Comparison of ENCODE assay signal across 8 mouse cellular contexts in genomic region chr7:130215348-130216252, GRCm38 (mm10).
DNase-seq lines count a peak whose midpoint lies in the region; ATAC-seq and TF ChIP-seq lines count a peak whose summit lies in the region.

No protein-coding gene starts in this region.

- H3K27me3 ChIP-seq in ES-Bruce4 (ENCODE audit: control insufficient read depth, insufficient read depth, low read length, poor library complexity, severe bottlenecking): no peaks in the 10 kb centered on the region
- no peaks in the 10 kb centered on the region for H3K27me3 ChIP-seq in heart, embryonic 14.5 days (ENCODE audit: control insufficient read depth, insufficient read depth, low read length)
- H3K27me3 ChIP-seq in midbrain, postnatal 0 days (ENCODE audit: insufficient read depth, low read length): no peaks in the 10 kb centered on the region; the same call in 1 of the 2 replicates

- DNase-seq in adrenal gland, adult 8-10 months: peak; percentile 83
- DNase-seq in fat pad, adult 2 months (ENCODE audit: extremely low read depth, low read depth, low spot score): peak; percentile 85
- peak; percentile 49 for DNase-seq in left cerebral cortex, adult 11 months (ENCODE audit: low spot score)
- peak; percentile 72 for DNase-seq in midbrain, postnatal 0 days (ENCODE audit: low spot score)
- DNase-seq in liver: no peak

- no peaks in the 10 kb centered on the region for H3K36me3 ChIP-seq in ES-Bruce4 (ENCODE audit: control insufficient read depth, insufficient read depth, low read length, poor library complexity, severe bottlenecking)
- no peaks in the 10 kb centered on the region for H3K36me3 ChIP-seq in heart, embryonic 14.5 days (ENCODE audit: control insufficient read depth, insufficient read depth, low read length)
- H3K36me3 ChIP-seq in midbrain, postnatal 0 days (ENCODE audit: insufficient read depth, low read length): 0 out of 2 replicates have a peak, but pooled peaks cover 2% of the 10 kb centered on the region

- no peak overlapping the region for H3K4me2 ChIP-seq in heart, embryonic 14.5 days (ENCODE audit: low read length)
- H3K4me2 ChIP-seq in midbrain, postnatal 0 days (ENCODE audit: low read depth, low read length, poor library complexity, severe bottlenecking): no peak overlapping the region

- no peaks in the 10 kb centered on the region for H3K9me3 ChIP-seq in ES-Bruce4 (replicated peaks; ENCODE audit: control insufficient read depth, insufficient read depth, low read length, poor library complexity, severe bottlenecking)
- no peaks in the 10 kb centered on the region for H3K9me3 ChIP-seq in heart, embryonic 14.5 days (ENCODE audit: control insufficient read depth, low read length)
- no peaks in the 10 kb centered on the region for H3K9me3 ChIP-seq in midbrain, postnatal 0 days (ENCODE audit: low read length)

- H3K27ac ChIP-seq in ES-Bruce4 (ENCODE audit: insufficient read depth, low read length): no peak overlapping the region
- peak overlapping the region; percentile 10 to 31; a peak in 1 of 4 replicates for H3K27ac ChIP-seq in heart, embryonic 14.5 days (replicated peaks in 1 of 2; ENCODE audit: control insufficient read depth in 1 of 2, insufficient read depth in 1 of 2, low read depth in 2 of 2, low read length in 2 of 2)
- H3K27ac ChIP-seq in midbrain, postnatal 0 days (ENCODE audit: low read depth, low read length): 0 out of 2 replicates have a peak overlapping the region, but pooled peaks have one; percentile 32

- TF ChIP-seq CTCF in ES-Bruce4 (IDR thresholded peaks at IDR 0.05; ENCODE audit: low read depth, low read length): no peak
- TF ChIP-seq CTCF in midbrain, postnatal 0 days (IDR thresholded peaks at IDR 0.05): no peak

- no peak overlapping the region for H3K9ac ChIP-seq in ES-Bruce4 (ENCODE audit: low read depth, poor library complexity, severe bottlenecking)
- no peak overlapping the region for H3K9ac ChIP-seq in heart, embryonic 14.5 days (ENCODE audit: low read length)
- H3K9ac ChIP-seq in midbrain, postnatal 0 days (replicated peaks; ENCODE audit: low read length, poor library complexity, severe bottlenecking): no peak overlapping the region

- TF ChIP-seq POLR2A in ES-Bruce4 (IDR thresholded peaks at IDR 0.05; ENCODE audit: insufficient read depth, low read length): no peak

- peak; percentile 62; the same call in 1 of the 2 replicates for TF ChIP-seq EP300 in ES-Bruce4 (IDR thresholded peaks at IDR 0.05; ENCODE audit: insufficient read depth, low read depth, low read length)

- H3K4me3 ChIP-seq in ES-Bruce4 (ENCODE audit: low read depth, low read length): no peak overlapping the region
- no peak overlapping the region for H3K4me3 ChIP-seq in heart, embryonic 14.5 days (ENCODE audit: control insufficient read depth in 1 of 2, insufficient read depth in 1 of 2, low read depth in 1 of 2, low read length in 2 of 2)
- H3K4me3 ChIP-seq in midbrain, postnatal 0 days (ENCODE audit: low read depth, low read length): no peak overlapping the region

- WGBS in heart, embryonic 14.5 days: 55% methylated on average over 21 of the region's 21 CpGs
- 26% methylated on average over 21 of the region's 21 CpGs for WGBS in midbrain, postnatal 0 days

- peak; percentile 74 for ATAC-seq in heart, embryonic 14.5 days (ENCODE audit: insufficient number of reproducible peaks, insufficient read depth, low FRiP score, low read depth)
- peak; percentile 73 for ATAC-seq in midbrain, postnatal 0 days (ENCODE audit: low FRiP score)
- no peak for ATAC-seq in activated CD4-positive, CD25-positive, alpha-beta regulatory T cell, adult 4 months

- H3K4me1 ChIP-seq in ES-Bruce4 (ENCODE audit: control insufficient read depth, insufficient read depth, low read length): peaks cover 4% of the 10 kb centered on the region
- H3K4me1 ChIP-seq in heart, embryonic 14.5 days (ENCODE audit: control insufficient read depth in 2 of 2, insufficient read depth in 2 of 2, low read length in 2 of 2): peaks cover 0 to 7% of the 10 kb centered on the region in 2 experiments; a peak in 2 of 4 replicates
- no peaks in the 10 kb centered on the region; the same call in 1 of the 2 replicates for H3K4me1 ChIP-seq in midbrain, postnatal 0 days (ENCODE audit: insufficient read depth, low read length)
